Mouse (Mus musculus): ENCODE data around the gene Pate4. TPM values are rescaled to one million over a fixed set of nuclear protein-coding genes. Genes with fewer than 3 reads are reported as not detected.

The Pate4 gene
- total and polyA plus RNA-seq, 3 experiments = not detected

DNA sequence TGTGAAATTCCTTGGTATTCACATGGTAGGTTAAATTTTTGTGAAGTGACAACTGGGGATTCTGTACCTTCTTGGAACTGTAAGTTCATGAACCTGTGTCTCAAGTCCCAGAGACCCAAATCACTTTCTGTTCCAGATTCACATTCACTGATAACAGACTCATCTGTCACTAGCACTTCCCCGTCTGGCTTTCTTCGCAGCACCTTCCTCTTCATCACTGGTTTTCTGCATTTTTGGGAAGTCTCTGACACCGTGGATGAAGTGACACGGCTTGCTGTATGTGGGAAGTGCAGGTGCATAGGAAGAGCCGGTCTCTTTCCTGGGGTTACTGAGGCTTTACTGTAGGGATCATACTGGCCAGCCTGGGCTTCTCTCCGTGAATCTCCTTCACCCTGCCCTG is 50.2 kb downstream of the Pate4 start:
- Histone ChIP-seq H3K4me1 (ENCODE audit: control insufficient read depth in 1 of 2, insufficient read depth in 2 of 2, low read length in 2 of 2) (peaks cover 0 to 11% of the 10 kb centered on the region in 2 experiments; a peak in 3 of 4 replicates), H3K79me2 (ENCODE audit: control insufficient read depth, insufficient read depth, low read length, poor library complexity) (peaks cover 22% of the 10 kb centered on the region), H3K9ac (ENCODE audit: control insufficient read depth, low read depth, low read length, poor library complexity, severe bottlenecking) (no peak overlapping the region), H3K36me3 (ENCODE audit: control insufficient read depth in 1 of 2, insufficient read depth in 2 of 2, low read length in 2 of 2) (peaks cover 13 to 37% of the 10 kb centered on the region in 2 experiments), H3K4me3 (ENCODE audit: control insufficient read depth in 1 of 2, insufficient read depth in 1 of 2, low read depth in 2 of 2, low read length in 2 of 2) (no peak overlapping the region), H3K9me3 (replicated peaks; ENCODE audit: insufficient read depth, low read length) (no peaks in the 10 kb centered on the region), H3K27ac (ENCODE audit: control insufficient read depth, low read depth, low read length) (no peak overlapping the region), H3K27me3 (ENCODE audit: control insufficient read depth in 1 of 2, insufficient read depth in 2 of 2, low read length in 2 of 2) (no peaks in the 10 kb centered on the region)
- no peak for DNase-seq (ENCODE audit: low read depth, low spot score)
- TF ChIP-seq TAL1 (IDR thresholded peaks at IDR 0.05; ENCODE audit: low read length) (no peak), POLR2AphosphoS5 (IDR thresholded peaks at IDR 0.05; ENCODE audit: borderline replicate concordance, low read depth, low read length) (no peak), RCOR1 (IDR thresholded peaks at IDR 0.05; ENCODE audit: low read depth, low read length) (peak; percentile 79)

GRCm38 (mm10) chr9:35561076-35561475 is 50.7 kb downstream of the Pate4 start:
- TF ChIP-seq TAL1 (IDR thresholded peaks at IDR 0.05; ENCODE audit: low read length) = no peak
- TF ChIP-seq CHD2 (IDR thresholded peaks at IDR 0.05; ENCODE audit: low read length) = no peak
- no peak for TF ChIP-seq CHD1 (IDR thresholded peaks at IDR 0.05; ENCODE audit: low read depth, low read length)
- no peak for TF ChIP-seq TBP (IDR thresholded peaks at IDR 0.05; ENCODE audit: low read depth, low read length)
- H3K4me3 ChIP-seq (ENCODE audit: control insufficient read depth in 1 of 2, insufficient read depth in 1 of 2, low read depth in 2 of 2, low read length in 2 of 2) = no peak overlapping the region
- H3K27me3 ChIP-seq (ENCODE audit: control insufficient read depth in 1 of 2, insufficient read depth in 2 of 2, low read length in 2 of 2) = no peaks in the 10 kb centered on the region
- no peak overlapping the region for H3K9ac ChIP-seq (ENCODE audit: control insufficient read depth, low read depth, low read length, poor library complexity, severe bottlenecking)
- H3K79me2 ChIP-seq (ENCODE audit: control insufficient read depth, insufficient read depth, low read length, poor library complexity) = peaks cover 22% of the 10 kb centered on the region
- H3K36me3 ChIP-seq (ENCODE audit: control insufficient read depth in 1 of 2, insufficient read depth in 2 of 2, low read length in 2 of 2) = peaks cover 12 to 36% of the 10 kb centered on the region in 2 experiments
- H3K27ac ChIP-seq (ENCODE audit: control insufficient read depth, low read depth, low read length) = no peak overlapping the region
- no peak for DNase-seq (ENCODE audit: low read depth, low spot score)
- no peaks in the 10 kb centered on the region for H3K9me3 ChIP-seq (replicated peaks; ENCODE audit: insufficient read depth, low read length)
- peaks cover 0 to 11% of the 10 kb centered on the region in 2 experiments; a peak in 3 of 4 replicates for H3K4me1 ChIP-seq (ENCODE audit: control insufficient read depth in 1 of 2, insufficient read depth in 2 of 2, low read length in 2 of 2)

GRCm38 (mm10) chr9:35559009-35559890 is 52.5 kb downstream of the Pate4 start:
- Histone ChIP-seq H3K79me2 (ENCODE audit: control insufficient read depth, insufficient read depth, low read length, poor library complexity) (peaks cover 20% of the 10 kb centered on the region), H3K27me3 (ENCODE audit: control insufficient read depth in 1 of 2, insufficient read depth in 2 of 2, low read length in 2 of 2) (peaks cover 0 to 4% of the 10 kb centered on the region in 2 experiments; a peak in 2 of 4 replicates), H3K36me3 (ENCODE audit: control insufficient read depth in 1 of 2, insufficient read depth in 2 of 2, low read length in 2 of 2) (peaks cover 9 to 27% of the 10 kb centered on the region in 2 experiments), H3K4me3 (ENCODE audit: control insufficient read depth in 1 of 2, insufficient read depth in 1 of 2, low read depth in 2 of 2, low read length in 2 of 2) (peak overlapping the region; percentile 64 to 92), H3K9me3 (replicated peaks; ENCODE audit: insufficient read depth, low read length) (no peaks in the 10 kb centered on the region), H3K4me1 (ENCODE audit: control insufficient read depth in 1 of 2, insufficient read depth in 2 of 2, low read length in 2 of 2) (peaks cover 0 to 11% of the 10 kb centered on the region in 2 experiments; a peak in 3 of 4 replicates), H3K27ac (ENCODE audit: control insufficient read depth, low read depth, low read length) (peak overlapping the region; percentile 56), H3K9ac (ENCODE audit: control insufficient read depth, low read depth, low read length, poor library complexity, severe bottlenecking) (peak overlapping the region; percentile 64)
- DNase-seq (ENCODE audit: low read depth, low spot score) = peak; percentile 95
- peak; percentile 100 for TF ChIP-seq HCFC1 (IDR thresholded peaks at IDR 0.05; ENCODE audit: low read depth, low read length)
- TF ChIP-seq USF1 (IDR thresholded peaks at IDR 0.05; ENCODE audit: low read depth, low read length) = no peak
- TF ChIP-seq BHLHE40 (IDR thresholded peaks at IDR 0.05; ENCODE audit: borderline replicate concordance, low read depth, low read length) = no peak
- peak; percentile 94 for TF ChIP-seq NRF1 (IDR thresholded peaks at IDR 0.05; ENCODE audit: insufficient read depth, low read depth, low read length, poor library complexity, severe bottlenecking)
- no peak for TF ChIP-seq ZNF384 (IDR thresholded peaks at IDR 0.05; ENCODE audit: low read depth, low read length)
- TF ChIP-seq JUND (IDR thresholded peaks at IDR 0.05; ENCODE audit: low read depth, low read length) = no peak
- peak; percentile 59; the same call in 1 of the 2 replicates for TF ChIP-seq POLR2AphosphoS2 (IDR thresholded peaks at IDR 0.05; ENCODE audit: low read length)
- TF ChIP-seq ZMIZ1 (IDR thresholded peaks at IDR 0.05; ENCODE audit: low read depth, low read length) = peak; percentile 69
- TF ChIP-seq POLR2AphosphoS5 (IDR thresholded peaks at IDR 0.05; ENCODE audit: borderline replicate concordance, low read depth, low read length) = peak; percentile 33; the same call in 1 of the 2 replicates
- peak; percentile 93 for TF ChIP-seq ELF1 (IDR thresholded peaks at IDR 0.05; ENCODE audit: low read depth, low read length)
- no peak for TF ChIP-seq SMC3 (IDR thresholded peaks at IDR 0.05; ENCODE audit: low read depth, low read length)
- no peak for TF ChIP-seq ZC3H11A (IDR thresholded peaks at IDR 0.05; ENCODE audit: low read depth, low read length)
- TF ChIP-seq EP300 (IDR thresholded peaks at IDR 0.05; ENCODE audit: low read depth in 1 of 2, low read length in 2 of 2) = no peak
- no peak for TF ChIP-seq RAD21 (IDR thresholded peaks at IDR 0.05; ENCODE audit: low read depth, low read length)
- peak; percentile 99 for TF ChIP-seq MYC (IDR thresholded peaks at IDR 0.05; ENCODE audit: low read depth, low read length)
- TF ChIP-seq GABPA (IDR thresholded peaks at IDR 0.05; ENCODE audit: low read depth, low read length) = no peak
- TF ChIP-seq POLR2A (IDR thresholded peaks at IDR 0.05; ENCODE audit: control insufficient read depth in 1 of 2, insufficient read depth in 1 of 2, low read depth in 1 of 2, low read length in 2 of 2, poor library complexity in 1 of 2) = peak; percentile 67 to 95
- peak; percentile 94 for TF ChIP-seq KAT2A (conservative IDR thresholded peaks at IDR 0.05; ENCODE audit: low read depth, low read length)
- no peak for TF ChIP-seq RCOR1 (IDR thresholded peaks at IDR 0.05; ENCODE audit: low read depth, low read length)
- no peak for TF ChIP-seq MAFK (IDR thresholded peaks at IDR 0.05; ENCODE audit: borderline replicate concordance, low read depth, low read length)
